Mouse (Mus musculus) ES-E14 (cell line): ENCODE results near the gene Cpa5. TPM values are rescaled to one million over a fixed set of nuclear protein-coding genes. Genes with fewer than 3 reads are reported as not detected.

Experiments used
- DNase-seq: peaks from one replicate; pipeline ENCODE4 v3.0.0-alpha.2; 2013; ENCODE audit warnings: low read depth, low spot score
- H3K27ac ChIP-seq: 2 replicates; pipeline ENCODE4 v1.5.1; 2012; ENCODE audit warnings: low read depth, mild to moderate bottlenecking, low read length, moderate library complexity, mixed read lengths; ENCODE audit not compliant: poor library complexity, insufficient read depth, severe bottlenecking
- H3K36me3 ChIP-seq: 2 replicates; pipeline ENCODE4 v1.6.1; 2012; ENCODE audit warnings: mild to moderate bottlenecking, low read length, moderate library complexity, mixed read lengths; ENCODE audit not compliant: control insufficient read depth, poor library complexity, insufficient read depth, severe bottlenecking
- H3K4me1 ChIP-seq, 2 experiments: fragments of 150-350 bp in 1 of 2; sonication (generic) in 1 of 2; 2 replicates each; pipeline ENCODE4 v1.6.1; 2012; ENCODE audit warnings: low read length in 2 of 2, mild to moderate bottlenecking in 1 of 2, mixed read lengths in 1 of 2; ENCODE audit not compliant: control insufficient read depth in 2 of 2, insufficient read depth in 2 of 2, poor library complexity in 1 of 2
- H3K4me3 ChIP-seq, 2 experiments: fragments of 150-350 bp in 1 of 2; sonication (generic) in 1 of 2; 2 replicates each; pipeline ENCODE4 v1.5.1; 2012; ENCODE audit warnings: low read length in 2 of 2, low read depth in 1 of 2, mild to moderate bottlenecking in 1 of 2, mixed read lengths in 1 of 2; ENCODE audit not compliant: insufficient read depth in 1 of 2, poor library complexity in 1 of 2, severe bottlenecking in 1 of 2
- H3K9ac ChIP-seq: 2 replicates; pipeline ENCODE4 v1.6.1; 2012; ENCODE audit warnings: low read depth, mild to moderate bottlenecking, low read length, mixed read lengths; ENCODE audit not compliant: poor library complexity, insufficient read depth, severe bottlenecking
- H3K9me3 ChIP-seq: fragments of 150-350 bp; sonication (generic); 2 replicates; pipeline ENCODE4 v1.6.1; 2012; ENCODE audit warnings: low read depth, mild to moderate bottlenecking, low read length; ENCODE audit not compliant: control insufficient read depth, insufficient read depth
- CHD2 ChIP-seq: IDR thresholded peaks from 2 replicates; pipeline ENCODE4 v1.6.1; 2014; ENCODE audit warnings: mild to moderate bottlenecking, low read depth, low read length, inconsistent platforms
- HCFC1 ChIP-seq: IDR thresholded peaks from 2 replicates; pipeline ENCODE4 v1.6.1; 2012; ENCODE audit warnings: low read length, inconsistent platforms, borderline replicate concordance; ENCODE audit not compliant: insufficient read depth
- MAFK ChIP-seq: IDR thresholded peaks from 2 replicates; pipeline ENCODE4 v1.6.1; 2014; ENCODE audit warnings: mild to moderate bottlenecking, low read depth, low read length, inconsistent platforms; ENCODE audit not compliant: insufficient read depth
- ZC3H11A ChIP-seq: IDR thresholded peaks from 2 replicates; pipeline ENCODE4 v1.6.1; 2012; ENCODE audit warnings: low read depth, mild to moderate bottlenecking, inconsistent platforms, low read length, borderline replicate concordance
- ZNF384 ChIP-seq: IDR thresholded peaks from 2 replicates; pipeline ENCODE4 v1.6.1; 2012; ENCODE audit warnings: low read depth, low read length, inconsistent platforms
- in situ Hi-C, 2 experiments: fragments of 600-800 bp; cut with MboI; formaldehyde crosslinking; loops; one replicate each; pipeline ENCODE4 v1.15.1; 2025; ENCODE audit warnings: low sequenced_read_pairs in 2 of 2, inconsistent platforms in 1 of 2; ENCODE audit not compliant: unreplicated experiment in 2 of 2
- total RNA-seq: library from RNA; depleted of rRNA; stranded (reverse); fragments of 300-350 nt; gene quantifications from 2 replicates; pipeline ENCODE4 v1.2.3, GENCODE M21; 2012

Cpa5 gene
- total RNA-seq, 1 experiment = not detected

DNA sequence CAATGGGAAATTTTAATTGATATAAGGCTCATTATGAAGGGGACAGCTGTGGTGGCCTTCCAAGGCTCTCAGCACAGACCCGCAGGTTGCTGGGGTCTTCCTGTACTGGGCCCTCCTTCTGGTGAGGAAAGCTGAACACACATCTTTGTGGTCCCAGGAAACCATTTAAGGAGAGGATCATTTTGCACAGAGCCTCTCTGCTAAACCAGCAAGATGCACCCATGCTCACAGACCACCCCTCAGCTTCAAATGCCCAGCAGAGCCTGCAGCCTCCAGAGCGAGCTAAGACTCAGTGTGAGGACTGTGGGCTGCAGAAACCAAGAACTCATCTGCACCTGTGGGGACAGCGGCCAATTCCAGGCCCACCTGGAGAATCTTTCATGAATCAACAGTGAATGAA is 44.1 kb downstream of the Cpa5 start:
- no peak overlapping the region for H3K4me3 ChIP-seq
- no peaks in the 10 kb centered on the region for H3K9me3 ChIP-seq
- no peaks in the 10 kb centered on the region for H3K4me1 ChIP-seq
- no peak for DNase-seq
- peaks cover 4% of the 10 kb centered on the region for H3K36me3 ChIP-seq
- no peak overlapping the region for H3K9ac ChIP-seq
- TF ChIP-seq CHD2 (no peak), ZNF384 (no peak), HCFC1 (no peak), MAFK (no peak), ZC3H11A (no peak)
- in situ Hi-C loops = no loop called here
- H3K27ac ChIP-seq = no peak overlapping the region

DNA sequence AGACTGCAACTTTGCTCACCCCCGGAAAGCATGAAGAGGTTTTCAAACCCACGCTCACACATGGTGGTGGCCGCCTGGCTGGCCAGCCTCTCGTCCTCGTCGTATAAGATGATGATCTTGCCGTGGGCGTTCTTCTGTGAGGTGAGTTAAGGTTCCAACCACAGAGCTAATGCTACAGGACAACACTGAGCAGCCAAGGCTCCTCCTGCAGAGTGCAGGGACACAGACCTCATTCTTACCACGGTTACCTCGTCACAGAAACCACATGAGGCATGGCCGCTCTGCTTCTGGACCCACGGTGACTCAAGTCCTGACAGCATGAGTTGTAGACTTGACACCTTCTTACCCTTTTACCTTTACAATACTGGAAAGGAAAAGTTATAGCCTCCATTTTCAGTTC is 46.5 kb downstream of the Cpa5 start:
- Histone ChIP-seq H3K9ac (no peak overlapping the region), H3K4me1 (no peaks in the 10 kb centered on the region), H3K27ac (no peak overlapping the region), H3K36me3 (peaks cover 4% of the 10 kb centered on the region), H3K4me3 (no peak overlapping the region), H3K9me3 (no peaks in the 10 kb centered on the region)
- TF ChIP-seq CHD2 (no peak), HCFC1 (no peak), ZC3H11A (no peak), MAFK (no peak), ZNF384 (no peak)
- DNase-seq = no peak
- in situ Hi-C loops = no loop called here

DNA sequence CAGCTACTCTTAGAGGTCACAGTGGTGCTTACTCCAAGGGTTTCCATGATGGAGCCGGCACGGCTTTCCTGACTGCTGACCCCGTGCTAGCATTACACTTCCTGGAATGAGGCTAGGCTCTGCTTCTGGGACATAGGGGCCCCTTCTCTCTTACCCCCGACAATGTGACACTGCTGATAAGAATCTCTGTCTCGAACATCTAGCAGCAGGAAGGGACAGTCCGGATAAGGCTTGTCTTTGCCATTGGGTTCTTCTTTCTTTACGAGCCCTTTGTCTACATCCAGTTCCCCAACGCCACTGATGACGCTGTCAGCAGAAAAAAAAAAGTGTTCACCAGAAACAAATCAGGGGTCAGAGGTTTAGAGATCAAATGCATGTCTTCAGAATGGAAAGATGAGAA is 47.8 kb downstream of the Cpa5 start:
- no peaks in the 10 kb centered on the region for H3K4me1 ChIP-seq
- no peaks in the 10 kb centered on the region for H3K9me3 ChIP-seq
- H3K9ac ChIP-seq = no peak overlapping the region
- in situ Hi-C loops = no loop called here
- H3K27ac ChIP-seq = no peak overlapping the region
- TF ChIP-seq ZC3H11A (no peak), HCFC1 (no peak), ZNF384 (no peak), MAFK (no peak), CHD2 (no peak)
- DNase-seq = no peak
- no peak overlapping the region for H3K4me3 ChIP-seq
- H3K36me3 ChIP-seq = peaks cover 4% of the 10 kb centered on the region

DNA sequence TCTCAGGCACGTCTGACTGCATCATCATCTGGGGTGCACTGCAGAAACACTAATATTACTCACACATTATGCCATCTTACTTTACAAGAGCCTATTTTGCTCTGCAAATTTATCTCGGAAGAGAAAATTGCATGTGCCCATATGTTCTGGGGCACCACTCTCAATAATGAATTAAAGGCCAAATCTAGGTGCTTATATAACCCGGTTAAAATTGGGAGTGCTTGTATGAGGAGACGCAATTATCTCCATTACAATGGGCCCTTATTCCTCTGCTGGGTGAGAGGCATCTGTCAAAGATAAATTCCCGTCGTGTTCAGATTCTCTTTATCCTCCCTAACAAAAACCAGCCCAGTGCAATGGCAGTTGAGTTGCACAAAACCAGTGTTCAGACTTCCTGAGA is 54.0 kb downstream of the Cpa5 start:
- in situ Hi-C loops = no loop called here
- Histone ChIP-seq H3K9ac (no peak overlapping the region), H3K4me3 (no peak overlapping the region), H3K27ac (no peak overlapping the region), H3K36me3 (no peaks in the 10 kb centered on the region; the same call in 1 of the 2 replicates), H3K4me1 (no peaks in the 10 kb centered on the region), H3K9me3 (no peaks in the 10 kb centered on the region)
- TF ChIP-seq ZC3H11A (no peak), MAFK (no peak), ZNF384 (no peak), CHD2 (no peak), HCFC1 (no peak)
- DNase-seq = no peak

DNA sequence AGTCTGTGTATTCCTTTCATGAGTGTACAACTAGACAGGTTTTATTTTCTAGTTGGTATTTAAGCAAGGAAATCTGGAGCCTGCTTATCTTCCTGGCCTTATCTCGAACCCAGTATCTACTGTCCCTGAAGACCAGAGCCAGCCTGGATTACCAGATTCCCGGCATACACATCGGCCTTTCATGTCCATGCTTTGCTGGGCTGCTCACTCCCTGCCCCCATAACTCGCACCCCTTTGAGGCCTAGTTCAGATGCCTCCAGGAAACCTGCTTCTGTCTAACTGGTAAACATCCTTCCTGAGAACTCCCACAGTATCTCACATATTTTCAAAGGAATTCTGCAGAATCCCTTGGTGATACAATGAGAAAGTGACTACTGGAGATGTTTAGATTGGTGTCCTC is 54.5 kb downstream of the Cpa5 start:
- H3K9me3 ChIP-seq = no peaks in the 10 kb centered on the region
- DNase-seq = no peak
- no peaks in the 10 kb centered on the region for H3K4me1 ChIP-seq
- TF ChIP-seq MAFK (no peak), CHD2 (no peak), ZC3H11A (no peak), HCFC1 (no peak), ZNF384 (no peak)
- no peak overlapping the region for H3K4me3 ChIP-seq
- no peak overlapping the region for H3K27ac ChIP-seq
- no peaks in the 10 kb centered on the region; the same call in 1 of the 2 replicates for H3K36me3 ChIP-seq
- in situ Hi-C loops = no loop called here
- no peak overlapping the region for H3K9ac ChIP-seq
